Mouse (Mus musculus) heart, adult 2 months (tissue): ENCODE measurements at regions not wholly inside any gene's neighbourhood (a gene's known extent, or its start where the extent isn't known, plus 50 kb on each side); places are given as distances from the start of the nearest gene placed in this dataset.

Source experiments
- CTCF ChIP-seq: fragments of 200-600 bp; IDR thresholded peaks from 2 replicates; pipeline ENCODE4 v1.8.1; 2022; ENCODE audit warnings: antibody characterized with exemption, mild to moderate bottlenecking, moderate library complexity
- EP300 ChIP-seq: fragments of 200-500 bp; IDR thresholded peaks from 2 replicates; pipeline ENCODE4 v1.6.1; 2011; ENCODE audit warnings: low read depth, low read length, control low read depth; ENCODE audit not compliant: insufficient read depth
- POLR2A ChIP-seq: fragments of 200-500 bp; IDR thresholded peaks from 2 replicates; pipeline ENCODE4 v1.6.1; 2011; ENCODE audit warnings: mild to moderate bottlenecking, low read depth, low read length, control low read depth; ENCODE audit not compliant: insufficient read depth

GRCm38 (mm10) chr14:14525225-14525624, 124.1 kb downstream of the Olfr721-ps1 start:
- no peak for TF ChIP-seq CTCF
- no peak for TF ChIP-seq POLR2A
- TF ChIP-seq EP300, result no peak
